Mouse (Mus musculus) midbrain, postnatal 0 days (tissue): Measurements from ENCODE around the gene Tubb3. TPM values are rescaled to one million over a fixed set of nuclear protein-coding genes. Genes with fewer than 3 reads are reported as not detected.
"Not testable (repeated sequence)": the region's sequence is repeated elsewhere in the genome, so short reads cannot be mapped to it uniquely, and the experiment has no call there.

Experiments
- ATAC-seq: fragments of 200-750 bp; cut with Nextera tagmentation; 2 replicates; pipeline ENCODE4 v1.8.0; 2017; ENCODE audit warnings: moderate number of reproducible peaks, mild to moderate bottlenecking, moderate TSS enrichment, moderate library complexity; ENCODE audit not compliant: low FRiP score
- DNase-seq: peaks from one replicate; pipeline ENCODE4 v3.0.0-alpha.2; 2015; ENCODE audit warnings: low spot score
- H3K27ac ChIP-seq: fragments of 300-500 bp; sonication (generic); 2 replicates; pipeline ENCODE4 v1.5.1; 2014; ENCODE audit warnings: low read depth, mild to moderate bottlenecking, low read length, mixed read lengths
- H3K27me3 ChIP-seq: fragments of 300-500 bp; sonication (generic); 2 replicates; pipeline ENCODE4 v1.6.1; 2014; ENCODE audit warnings: low read length, control low read depth, mixed read lengths; ENCODE audit not compliant: insufficient read depth
- H3K36me3 ChIP-seq: fragments of 300-500 bp; sonication (generic); 2 replicates; pipeline ENCODE4 v1.6.1; 2014; ENCODE audit warnings: low read length, control low read depth, mixed read lengths; ENCODE audit not compliant: insufficient read depth
- H3K4me1 ChIP-seq: fragments of 300-500 bp; sonication (generic); 2 replicates; pipeline ENCODE4 v1.6.1; 2014; ENCODE audit warnings: mild to moderate bottlenecking, control low read depth, antibody characterized with exemption, low read length, mixed read lengths; ENCODE audit not compliant: insufficient read depth
- H3K4me2 ChIP-seq: fragments of 300-500 bp; sonication (generic); 2 replicates; pipeline ENCODE4 v1.6.1; 2014; ENCODE audit warnings: low read depth, mild to moderate bottlenecking, low read length, mixed read lengths; ENCODE audit not compliant: poor library complexity, severe bottlenecking
- H3K4me3 ChIP-seq: fragments of 300-500 bp; sonication (generic); 2 replicates; pipeline ENCODE4 v1.5.1; 2014; ENCODE audit warnings: low read depth, mild to moderate bottlenecking, low read length, moderate library complexity
- H3K9ac ChIP-seq: fragments of 300-500 bp; sonication (generic); replicated peaks from 2 replicates; pipeline ENCODE4 v1.6.1; 2014; ENCODE audit warnings: mild to moderate bottlenecking, low read length, moderate library complexity, mixed read lengths; ENCODE audit not compliant: poor library complexity, severe bottlenecking
- H3K9me3 ChIP-seq: fragments of 300-500 bp; sonication (generic); 2 replicates; pipeline ENCODE4 v1.6.1; 2016; ENCODE audit warnings: low read length, control low read depth
- CTCF ChIP-seq: IDR thresholded peaks from 2 replicates; pipeline ENCODE4 v1.5.1; 2016; ENCODE audit warnings: antibody characterized with exemption, mild to moderate bottlenecking
- WGBS: fragments of 180-500 bp; shearing (Covaris S2); extraction: QIAGEN DNeasy Blood & Tissue Kit; methylation state at CpG from one replicate; pipeline ENCODE4 v1.1.7; 2014; 5-methylcytosine and 5-hydroxymethylcytosine counted together
- polyA plus RNA-seq: library from polyadenylated mRNA; unstranded; fragments of >200 nt; fragmentation: Nextera tagmentation; extraction: Ambion mirVana; gene quantifications from 2 replicates; pipeline ENCODE4 v1.2.1, GENCODE M21; 2015
- total RNA-seq: library from RNA; depleted of rRNA; stranded (reverse); fragments of >200 nt; gene quantifications from 2 replicates; pipeline ENCODE4 v1.2.3, GENCODE M21; 2014

Tubb3 gene
- total and polyA plus RNA-seq, 2 experiments from 2014 or later: 1,921 to 3,963 TPM

GRCm38 (mm10) chr8:123414255-123414654 is 3.0 kb downstream of the Tubb3 start:
- ATAC-seq (no peak), DNase-seq (no peak)
- TF ChIP-seq CTCF: no peak
- no peaks in the 10 kb centered on the region for H3K27me3 ChIP-seq
- H3K36me3 ChIP-seq: peaks cover 7% of the 10 kb centered on the region
- no peaks in the 10 kb centered on the region for H3K9me3 ChIP-seq
- peak overlapping the region; percentile 65 for H3K27ac ChIP-seq
- H3K4me1 ChIP-seq: peaks cover 15% of the 10 kb centered on the region; the same call in 1 of the 2 replicates
- H3K9ac ChIP-seq: peak overlapping the region; percentile 77
- H3K4me3 ChIP-seq: peak overlapping the region; percentile 47
- WGBS: 7% methylated on average over 9 of the region's 9 CpGs
- H3K4me2 ChIP-seq: peak overlapping the region; percentile 89

GRCm38 (mm10) chr8:123414997-123415696 is 3.9 kb downstream of the Tubb3 start:
- Histone ChIP-seq H3K9ac (0 out of 2 replicates have a peak overlapping the region, but pooled peaks have one; percentile 77), H3K4me3 (peak overlapping the region; percentile 47), H3K36me3 (peaks cover 14% of the 10 kb centered on the region), H3K4me2 (peak overlapping the region; percentile 89)
- 76% methylated on average over 5 of the region's 5 CpGs for WGBS
- H3K27ac ChIP-seq, ATAC-seq, H3K27me3 ChIP-seq, H3K9me3 ChIP-seq, H3K4me1 ChIP-seq: not testable (repeated sequence)
- peak; percentile 31 for TF ChIP-seq CTCF
- peak; percentile 34 for DNase-seq

GRCm38 (mm10) chr8:123415967-123416943 is 5.0 kb downstream of the Tubb3 start:
- Histone ChIP-seq H3K4me3 (peak overlapping the region; percentile 12; the same call in 1 of the 2 replicates), H3K36me3 (peaks cover 21% of the 10 kb centered on the region), H3K9ac (no peak overlapping the region; the same call in 1 of the 2 replicates), H3K27ac (no peak overlapping the region), H3K4me2 (peak overlapping the region; percentile 89), H3K4me1 (0 out of 2 replicates have a peak, but pooled peaks cover 7% of the 10 kb centered on the region), H3K27me3 (no peaks in the 10 kb centered on the region), H3K9me3 (no peaks in the 10 kb centered on the region)
- ATAC-seq (no peak), DNase-seq (peak; percentile 70)
- peak; percentile 75 for TF ChIP-seq CTCF
- 83% methylated on average over 7 of the region's 8 CpGs for WGBS

GRCm38 (mm10) chr8:123416944-123417555 is 5.8 kb downstream of the Tubb3 start:
- Histone ChIP-seq H3K9me3 (no peaks in the 10 kb centered on the region), H3K36me3 (peaks cover 21% of the 10 kb centered on the region), H3K4me3 (0 out of 2 replicates have a peak overlapping the region, but pooled peaks have one; percentile 6), H3K27ac (no peak overlapping the region), H3K4me2 (peak overlapping the region; percentile 28), H3K27me3 (no peaks in the 10 kb centered on the region), H3K4me1 (0 out of 2 replicates have a peak, but pooled peaks cover 7% of the 10 kb centered on the region), H3K9ac (no peak overlapping the region; the same call in 1 of the 2 replicates)
- ATAC-seq (no peak), DNase-seq (no peak)
- no peak for TF ChIP-seq CTCF
- 74% methylated on average over 8 of the region's 8 CpGs for WGBS

GRCm38 (mm10) chr8:123419711-123420110 is 8.5 kb downstream of the Tubb3 start:
- DNase-seq: no peak
- no peak for ATAC-seq
- no peak for TF ChIP-seq CTCF
- 96% methylated on average over 4 of the region's 4 CpGs for WGBS
- Histone ChIP-seq H3K27ac (no peak overlapping the region), H3K9me3 (no peaks in the 10 kb centered on the region), H3K9ac (no peak overlapping the region), H3K36me3 (peaks cover 23% of the 10 kb centered on the region), H3K4me1 (0 out of 2 replicates have a peak, but pooled peaks cover 7% of the 10 kb centered on the region), H3K4me2 (no peak overlapping the region), H3K4me3 (no peak overlapping the region), H3K27me3 (no peaks in the 10 kb centered on the region)
